Mouse (Mus musculus): Measurements from ENCODE around the gene Adgrl3. TPM values are rescaled to one million over a fixed set of nuclear protein-coding genes. Genes with fewer than 3 reads are reported as not detected.

Adgrl3 gene
- polyA plus RNA-seq, 1 experiment from 2014 or later, result 15.0 TPM

DNA sequence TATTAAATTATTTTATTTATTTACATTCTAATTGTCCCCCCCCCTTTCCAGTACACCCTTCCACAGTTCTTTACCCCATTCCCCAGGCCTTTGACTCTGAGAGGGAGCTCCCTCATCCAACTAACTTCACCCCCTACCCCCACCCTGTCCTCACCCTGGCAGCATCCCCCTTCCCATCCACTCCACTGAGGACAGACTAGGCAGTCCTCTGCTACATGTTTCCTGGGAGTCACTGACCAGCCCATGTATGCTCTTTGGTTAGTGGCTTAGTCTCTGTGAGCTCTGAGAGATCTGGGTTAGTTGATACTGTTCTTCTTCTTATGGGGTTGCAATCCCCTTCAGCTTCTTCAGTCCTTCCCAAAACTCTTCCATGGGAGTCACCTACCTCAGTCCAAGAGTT is 180.4 kb downstream of the Adgrl3 start:
- no peak for DNase-seq (ENCODE audit: low spot score)
- H3K27me3 ChIP-seq (ENCODE audit: low read depth, poor library complexity, severe bottlenecking), result no peaks in the 10 kb centered on the region
- H3K27ac ChIP-seq, result no peak overlapping the region
- H3K36me3 ChIP-seq, result no peaks in the 10 kb centered on the region
- H3K4me3 ChIP-seq, result no peak overlapping the region
- no peaks in the 10 kb centered on the region for H3K4me1 ChIP-seq
- no peaks in the 10 kb centered on the region for H3K9me3 ChIP-seq (replicated peaks)

GRCm38 (mm10) chr5:81201885-81202284 is 181.9 kb downstream of the Adgrl3 start:
- no peaks in the 10 kb centered on the region for H3K4me1 ChIP-seq
- no peak overlapping the region for H3K27ac ChIP-seq
- no peak for DNase-seq (ENCODE audit: low spot score)
- H3K4me3 ChIP-seq, result no peak overlapping the region
- H3K36me3 ChIP-seq, result no peaks in the 10 kb centered on the region
- WGBS, result 91% methylated on average over 4 of the region's 4 CpGs
- H3K27me3 ChIP-seq (ENCODE audit: low read depth, poor library complexity, severe bottlenecking), result no peaks in the 10 kb centered on the region
- H3K9me3 ChIP-seq (replicated peaks), result no peaks in the 10 kb centered on the region

- WGBS, result 85% methylated on average over 2 of the region's 2 CpGs
- DNase-seq (ENCODE audit: low spot score), result no peak
- no peaks in the 10 kb centered on the region for H3K36me3 ChIP-seq
- H3K4me3 ChIP-seq, result no peak overlapping the region
- H3K27ac ChIP-seq, result no peak overlapping the region
- H3K9me3 ChIP-seq (replicated peaks), result no peaks in the 10 kb centered on the region
- no peaks in the 10 kb centered on the region for H3K27me3 ChIP-seq (ENCODE audit: low read depth, poor library complexity, severe bottlenecking)
- H3K4me1 ChIP-seq, result no peaks in the 10 kb centered on the region
Measured at GRCm38 (mm10) chr5:81218500-81219057, 198.6 kb downstream of the Adgrl3 start.

- Histone ChIP-seq H3K4me1 (peaks cover 8% of the 10 kb centered on the region; the same call in 1 of the 2 replicates), H3K27ac (no peak overlapping the region), H3K36me3 (no peaks in the 10 kb centered on the region), H3K9me3 (replicated peaks) (no peaks in the 10 kb centered on the region), H3K27me3 (ENCODE audit: low read depth, poor library complexity, severe bottlenecking) (no peaks in the 10 kb centered on the region), H3K4me3 (no peak overlapping the region)
- no peak for DNase-seq (ENCODE audit: low spot score)
- WGBS, result 60% methylated on average over 6 of the region's 6 CpGs
Measured at GRCm38 (mm10) chr5:81224465-81224864, 204.5 kb downstream of the Adgrl3 start.

DNA sequence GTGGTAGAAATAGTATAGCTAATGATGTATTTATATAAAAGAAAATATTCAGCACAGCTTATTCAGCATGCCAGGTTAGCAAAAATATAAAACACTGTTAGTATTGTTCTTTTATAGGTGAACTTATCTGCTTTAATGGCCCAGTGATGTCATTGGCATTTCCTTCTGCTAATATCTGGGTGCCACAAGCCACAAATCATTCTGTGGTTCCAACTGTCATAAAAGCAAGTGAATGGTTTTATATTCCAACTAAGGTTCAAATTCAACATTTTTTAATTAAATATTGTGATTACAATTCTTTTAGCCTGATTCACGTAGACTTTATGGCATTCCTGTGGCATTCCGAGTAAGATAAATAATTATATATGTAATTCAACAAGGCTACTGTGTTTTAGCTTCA is 205.5 kb downstream of the Adgrl3 start:
- no peak for DNase-seq (ENCODE audit: low spot score)
- peaks cover 8% of the 10 kb centered on the region; the same call in 1 of the 2 replicates for H3K4me1 ChIP-seq
- H3K27ac ChIP-seq, result no peak overlapping the region
- H3K9me3 ChIP-seq (replicated peaks), result no peaks in the 10 kb centered on the region
- H3K36me3 ChIP-seq, result no peaks in the 10 kb centered on the region
- WGBS, result 92% methylated on average over 2 of the region's 2 CpGs
- no peak overlapping the region for H3K4me3 ChIP-seq
- H3K27me3 ChIP-seq (ENCODE audit: low read depth, poor library complexity, severe bottlenecking), result no peaks in the 10 kb centered on the region

- no peaks in the 10 kb centered on the region for H3K9me3 ChIP-seq (replicated peaks)
- H3K36me3 ChIP-seq, result no peaks in the 10 kb centered on the region
- peaks cover 8% of the 10 kb centered on the region; the same call in 1 of the 2 replicates for H3K4me1 ChIP-seq
- DNase-seq (ENCODE audit: low spot score), result no peak
- H3K27me3 ChIP-seq (ENCODE audit: low read depth, poor library complexity, severe bottlenecking), result no peaks in the 10 kb centered on the region
- no peak overlapping the region for H3K27ac ChIP-seq
- H3K4me3 ChIP-seq, result no peak overlapping the region
Measured at GRCm38 (mm10) chr5:81227256-81227655, 207.3 kb downstream of the Adgrl3 start.

GRCm38 (mm10) chr5:81248724-81249123 is 228.8 kb downstream of the Adgrl3 start:
- Histone ChIP-seq H3K27ac (no peak overlapping the region), H3K36me3 (no peaks in the 10 kb centered on the region), H3K9me3 (replicated peaks) (no peaks in the 10 kb centered on the region), H3K4me1 (no peaks in the 10 kb centered on the region), H3K27me3 (ENCODE audit: low read depth, poor library complexity, severe bottlenecking) (no peaks in the 10 kb centered on the region), H3K4me3 (no peak overlapping the region)
- 65% methylated on average over 5 of the region's 5 CpGs for WGBS
- no peak for DNase-seq (ENCODE audit: low spot score)

- H3K27ac ChIP-seq, result no peak overlapping the region
Measured at GRCm38 (mm10) chr5:81256091-81256490, 236.2 kb downstream of the Adgrl3 start.

GRCm38 (mm10) chr5:81269689-81270088 is 249.8 kb downstream of the Adgrl3 start:
- H3K36me3 ChIP-seq, result no peaks in the 10 kb centered on the region
- H3K4me3 ChIP-seq, result no peak overlapping the region
- no peak overlapping the region for H3K27ac ChIP-seq
- no peaks in the 10 kb centered on the region for H3K9me3 ChIP-seq (replicated peaks)
- 91% methylated on average over 3 of the region's 3 CpGs for WGBS
- no peaks in the 10 kb centered on the region for H3K4me1 ChIP-seq
- no peaks in the 10 kb centered on the region for H3K27me3 ChIP-seq (ENCODE audit: low read depth, poor library complexity, severe bottlenecking)
- DNase-seq (ENCODE audit: low spot score), result no peak

More at GRCm38 (mm10) chr5:81256091-81256490, 236.2 kb downstream of the Adgrl3 start:
- H3K36me3 ChIP-seq, result no peaks in the 10 kb centered on the region
- 93% methylated on average over 3 of the region's 3 CpGs for WGBS
- H3K4me1 ChIP-seq, result no peaks in the 10 kb centered on the region
- H3K9me3 ChIP-seq (replicated peaks), result no peaks in the 10 kb centered on the region
- no peak overlapping the region for H3K4me3 ChIP-seq
- H3K27me3 ChIP-seq (ENCODE audit: low read depth, poor library complexity, severe bottlenecking), result no peaks in the 10 kb centered on the region
- no peak for DNase-seq (ENCODE audit: low spot score)

DNA sequence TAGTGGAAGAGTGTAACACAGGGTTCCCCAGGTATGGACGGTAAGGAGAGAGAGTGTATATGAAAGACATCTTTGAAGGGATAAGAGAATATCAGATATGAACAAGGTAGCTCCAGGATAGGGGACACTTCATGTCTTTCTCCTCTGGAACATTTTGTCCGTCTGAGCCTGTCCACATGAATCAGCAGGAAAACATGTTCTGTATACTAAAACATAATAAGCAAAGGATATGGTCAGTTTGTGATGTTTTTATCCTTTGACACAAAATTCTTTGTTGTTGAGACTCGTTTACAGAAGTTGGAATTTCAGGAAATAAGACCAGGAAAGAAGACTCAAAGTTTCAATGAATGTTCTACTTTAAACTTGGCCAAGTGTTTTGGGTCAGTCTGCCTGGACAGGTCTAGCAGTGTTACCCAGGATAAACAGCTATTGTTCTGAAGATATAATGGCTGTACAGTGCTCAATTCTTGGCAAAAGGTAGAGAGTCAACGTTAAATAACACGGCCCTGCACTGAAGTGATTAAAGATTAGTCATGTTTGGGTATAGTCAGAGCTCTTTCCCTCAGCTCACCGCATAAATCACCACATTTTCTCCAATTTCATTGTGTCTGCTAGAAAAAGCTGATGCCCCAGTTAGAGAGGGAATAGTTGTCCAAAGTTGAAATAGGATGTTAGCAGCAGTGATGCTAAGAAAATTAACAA is 255.6 kb downstream of the Adgrl3 start:
- H3K4me1 ChIP-seq, result no peaks in the 10 kb centered on the region
- no peaks in the 10 kb centered on the region for H3K27me3 ChIP-seq (ENCODE audit: low read depth, poor library complexity, severe bottlenecking)
- no peaks in the 10 kb centered on the region for H3K9me3 ChIP-seq (replicated peaks)
- H3K4me3 ChIP-seq, result no peak overlapping the region
- no peaks in the 10 kb centered on the region for H3K36me3 ChIP-seq
- DNase-seq (ENCODE audit: low spot score), result no peak
- H3K27ac ChIP-seq, result no peak overlapping the region
- 79% methylated on average over 6 of the region's 6 CpGs for WGBS

- WGBS, result 87% methylated on average over 2 of the region's 2 CpGs
- no peak overlapping the region for H3K4me3 ChIP-seq
- H3K27me3 ChIP-seq (ENCODE audit: low read depth, poor library complexity, severe bottlenecking), result no peaks in the 10 kb centered on the region
- no peak for DNase-seq (ENCODE audit: low spot score)
- peaks cover 10% of the 10 kb centered on the region for H3K4me1 ChIP-seq
- no peaks in the 10 kb centered on the region for H3K36me3 ChIP-seq
- H3K9me3 ChIP-seq (replicated peaks), result no peaks in the 10 kb centered on the region
- no peak overlapping the region for H3K27ac ChIP-seq
Measured at GRCm38 (mm10) chr5:81279246-81279645, 259.3 kb downstream of the Adgrl3 start.

DNA sequence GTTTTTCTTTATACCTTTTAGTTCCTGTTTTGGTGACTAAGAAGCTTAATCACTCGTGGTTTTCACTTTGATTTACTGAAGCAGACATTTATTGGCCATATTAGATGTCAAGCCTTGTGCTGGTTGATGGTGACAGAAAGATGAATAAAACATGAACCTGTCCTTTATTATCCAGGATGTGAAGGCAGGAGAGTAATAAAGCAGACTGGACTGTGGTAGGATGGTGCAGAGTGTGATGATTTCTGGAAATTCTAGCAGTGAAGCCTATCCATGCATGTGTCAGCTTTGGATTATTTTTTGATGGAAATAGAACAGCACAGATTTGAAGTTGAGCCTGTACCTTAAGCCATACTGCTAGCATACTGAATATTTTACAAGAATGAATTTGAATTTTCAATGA is 265.7 kb downstream of the Adgrl3 start:
- H3K36me3 ChIP-seq, result no peaks in the 10 kb centered on the region
- H3K4me1 ChIP-seq, result peaks cover 10% of the 10 kb centered on the region
- no peak for DNase-seq (ENCODE audit: low spot score)
- H3K4me3 ChIP-seq, result no peak overlapping the region
- H3K27ac ChIP-seq, result no peak overlapping the region
- H3K27me3 ChIP-seq (ENCODE audit: low read depth, poor library complexity, severe bottlenecking), result no peaks in the 10 kb centered on the region
- WGBS, result 52% methylated on average over 1 of the region's 1 CpGs
- H3K9me3 ChIP-seq (replicated peaks), result no peaks in the 10 kb centered on the region

DNA sequence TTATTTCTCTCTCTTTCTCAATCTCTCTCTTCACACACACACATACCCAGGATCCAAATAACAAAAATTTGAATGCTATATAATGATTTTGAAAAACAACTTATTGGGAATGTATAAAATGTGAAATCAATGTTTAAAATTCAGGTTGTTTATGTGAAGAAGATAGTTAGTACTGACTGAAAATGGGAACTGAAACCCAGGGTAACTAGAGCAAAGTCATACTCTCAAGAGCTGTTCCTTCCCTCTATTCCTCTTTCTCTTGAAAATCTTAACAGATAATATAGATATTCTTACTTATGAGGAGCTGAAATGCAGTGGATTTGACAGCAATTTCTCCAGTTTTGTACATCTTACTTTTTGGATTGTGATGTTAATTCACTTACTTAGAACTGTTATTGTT is 281.9 kb downstream of the Adgrl3 start:
- Histone ChIP-seq H3K27me3 (ENCODE audit: low read depth, poor library complexity, severe bottlenecking) (no peaks in the 10 kb centered on the region), H3K27ac (no peak overlapping the region), H3K9me3 (replicated peaks) (no peaks in the 10 kb centered on the region), H3K36me3 (no peaks in the 10 kb centered on the region), H3K4me3 (no peak overlapping the region), H3K4me1 (no peaks in the 10 kb centered on the region)
- DNase-seq (ENCODE audit: low spot score), result no peak

All from limb, embryonic 10.5 days (tissue).